Mouse (Mus musculus) macrophage (primary cell): ENCODE measurements around the gene Usp30. TPM values are rescaled to one million over a fixed set of nuclear protein-coding genes. Genes with fewer than 3 reads are reported as not detected.

ENCODE experiments used
- polyA plus RNA-seq: library from polyadenylated mRNA; stranded (reverse); fragments of 250-400 nt; gene quantifications from 3 replicates; pipeline ENCODE4 v1.2.4, GENCODE M21; 2018; ENCODE audit warnings: inconsistent platforms

Gene Usp30
- polyA plus RNA-seq, 1 experiment from 2014 or later, result 11.9 TPM

Other genes starting within 250 kb of the Usp30 start
- gene Selplg, start 232.8 kb upstream of the Usp30 start, polyA plus RNA-seq, result 139 to 375 TPM (median 273 TPM) in 3 replicates
- 171 to 329 TPM (median 266 TPM) in 3 replicates for gene Coro1c, start 156.7 kb upstream of the Usp30 start, polyA plus RNA-seq
- gene Ssh1, start 71.6 kb upstream of the Usp30 start, polyA plus RNA-seq, result 8.9 to 10.3 TPM (median 10.0 TPM) in 3 replicates
- not detected in 3 replicates for gene Dao, start 61.8 kb upstream of the Usp30 start, polyA plus RNA-seq
- not detected in 3 replicates for gene Svop, start 26.1 kb downstream of the Usp30 start, polyA plus RNA-seq
- gene Alkbh2, start 62.8 kb downstream of the Usp30 start, polyA plus RNA-seq, result 0.95 to 4.5 TPM (median 3.3 TPM) in 3 replicates
- gene Ung, start 64.9 kb downstream of the Usp30 start, polyA plus RNA-seq, result 0.70 to 14.0 TPM (median 3.2 TPM) in 3 replicates
- gene Acacb, start 81.1 kb downstream of the Usp30 start, polyA plus RNA-seq, result 0.17 to 0.30 TPM (median 0.29 TPM) in 3 replicates
- not detected in 3 replicates for gene Foxn4, start 208.3 kb downstream of the Usp30 start, polyA plus RNA-seq
- 0.27 to 0.34 TPM (median 0.30 TPM) in 3 replicates for gene Myo1h, start 223.7 kb downstream of the Usp30 start, polyA plus RNA-seq